Mouse (Mus musculus) C2C12 (cell line): Measurements from ENCODE around the gene Mrm3. TPM values are rescaled to one million over a fixed set of nuclear protein-coding genes. Genes with fewer than 3 reads are reported as not detected.

Experiments
- H3K27me3 ChIP-seq: one replicate; pipeline ENCODE4 v1.6.1; 2011; ENCODE audit not compliant: control insufficient read depth, insufficient read depth, insufficient read length
- H3K36me3 ChIP-seq: one replicate; pipeline ENCODE4 v1.6.1; 2011; ENCODE audit not compliant: control insufficient read depth, insufficient read depth
- H3K4me3 ChIP-seq: one replicate; pipeline ENCODE4 v1.5.1; 2011; ENCODE audit warnings: mild to moderate bottlenecking, control low read depth; ENCODE audit not compliant: poor library complexity, insufficient read depth, severe bottlenecking
- H3K79me2 ChIP-seq: one replicate; pipeline ENCODE4 v1.6.1; 2011; ENCODE audit not compliant: control insufficient read depth, insufficient read depth
- H3K79me3 ChIP-seq: one replicate; pipeline ENCODE4 v1.6.1; 2011; ENCODE audit warnings: low read depth, control low read depth
- H3ac ChIP-seq: one replicate; pipeline ENCODE3; 2011; ENCODE audit warnings: low read depth; ENCODE audit not compliant: control insufficient read depth, insufficient read length
- CEBPB ChIP-seq: IDR thresholded peaks from one replicate; pipeline ENCODE4 v1.6.1; 2011; ENCODE audit warnings: low read depth, mild to moderate bottlenecking, control low read depth, moderate library complexity
- CTCF ChIP-seq: IDR thresholded peaks from one replicate; pipeline ENCODE4 v1.5.1; 2011; ENCODE audit not compliant: control insufficient read depth, insufficient read depth, insufficient read length
- FOSL1 ChIP-seq: IDR thresholded peaks from one replicate; pipeline ENCODE4 v1.8.0; 2011; ENCODE audit warnings: mild to moderate bottlenecking, low read length; ENCODE audit not compliant: poor library complexity, insufficient read depth, severe bottlenecking
- MAX ChIP-seq: IDR thresholded peaks from one replicate; pipeline ENCODE4 v1.6.1; 2011; ENCODE audit warnings: mild to moderate bottlenecking, control low read depth
- MYOD1 ChIP-seq: IDR thresholded peaks from one replicate; pipeline ENCODE4 v1.6.1; 2011; ENCODE audit warnings: low read depth; ENCODE audit not compliant: control insufficient read depth, insufficient read length
- MYOG ChIP-seq: IDR thresholded peaks from one replicate; pipeline ENCODE4 v1.6.1; 2011; ENCODE audit not compliant: control insufficient read depth, insufficient read length; ENCODE audit errors: extremely low read depth
- USF1 ChIP-seq: IDR thresholded peaks from one replicate; pipeline ENCODE4 v1.6.1; 2011; ENCODE audit warnings: low read depth, mild to moderate bottlenecking, control low read depth, moderate library complexity
- long read RNA-seq, 2 experiments: library from polyadenylated mRNA; unstranded; transcript quantifications; one replicate each; pipeline ENCODE4 v2.0.0; 2019 to 2020
- polyA plus RNA-seq: library from polyadenylated mRNA; unstranded; fragments of >200 nt; fragmentation: generic; extraction: Trizol; gene quantifications from one replicate; pipeline ENCODE4 v1.2.1, GENCODE M21; 2012; ENCODE audit warnings: missing spikeins

Gene Mrm3
- 20.9 TPM for polyA plus RNA-seq
- long read RNA-seq, experiment 1, transcript Mrm3-201 (4 exons, 1,510 nt): major isoform, 21 of 26 reads
- long read RNA-seq, experiment 1, partial matches to known transcripts: 3 of 26 reads
- long read RNA-seq, experiment 1, other reads (novel, unspliced or antisense): 2 of 26 reads
- long read RNA-seq, experiment 2, transcript Mrm3-201 (4 exons, 1,510 nt): major isoform, 55 of 59 reads
- long read RNA-seq, experiment 2, partial matches to known transcripts: 0 of 59 reads
- long read RNA-seq, experiment 2, other reads (novel, unspliced or antisense): 4 of 59 reads

DNA sequence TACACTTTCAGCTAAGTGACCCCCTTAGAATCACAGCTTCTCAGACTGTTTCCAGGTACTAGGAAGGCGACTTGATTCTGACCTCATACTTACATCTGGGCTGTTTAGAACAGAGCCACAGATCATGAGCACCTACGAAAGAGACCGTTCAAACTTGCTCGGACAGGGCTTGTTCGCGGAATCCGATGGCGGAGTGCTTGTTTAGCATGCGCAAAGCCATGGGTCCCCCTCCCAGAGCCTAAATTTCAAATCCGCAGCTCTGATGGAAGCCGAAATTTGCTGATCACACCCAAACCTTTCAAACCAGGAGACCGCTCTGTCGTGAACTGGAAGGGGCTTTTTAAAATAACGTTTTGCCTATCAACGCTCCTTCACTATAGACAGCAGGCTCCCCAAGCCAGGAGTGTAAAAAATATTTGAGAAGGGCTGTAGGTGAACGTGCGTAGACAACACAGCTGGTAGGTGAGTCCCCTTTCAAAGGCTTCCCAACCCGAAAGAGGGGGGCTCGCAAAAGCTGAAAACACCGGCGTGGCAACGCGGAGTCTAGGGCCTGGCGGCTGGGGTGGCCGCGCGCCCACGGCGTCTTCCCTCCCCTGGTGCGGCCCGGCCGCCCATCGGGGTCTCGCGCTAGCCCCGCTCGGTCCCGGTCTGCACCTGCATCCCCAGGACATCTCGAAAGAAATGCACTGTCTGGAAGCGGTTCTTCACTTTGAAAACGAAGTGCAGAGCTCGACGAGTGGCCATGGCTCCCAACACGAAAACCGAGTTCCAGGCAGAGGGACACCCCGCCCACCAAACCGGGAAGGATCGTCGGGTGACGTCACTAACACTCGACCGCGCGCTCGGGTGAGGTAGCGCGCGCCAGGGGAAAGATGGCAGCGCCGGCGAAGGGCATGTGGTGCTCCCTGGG is at the start of gene Mrm3, which contains the start of gene Glod4:
Gene Mrm3, plus strand, starts transcription at position 815 of the 910 bp plus-strand sequence.
Gene Glod4, minus strand, starts transcription at position 825 of the 910 bp plus-strand sequence.
- H3K4me3 ChIP-seq: peak within 1 kb of the TSS; percentile 97
- H3K27me3 ChIP-seq: no peaks in the 10 kb centered on the region
- TF ChIP-seq CTCF: no peak
- TF ChIP-seq FOSL1: no peak
- no peak for TF ChIP-seq CEBPB
- peak; percentile 89 for TF ChIP-seq MAX
- TF ChIP-seq USF1: no peak
- peaks cover 22% of the 10 kb centered on the region for H3K36me3 ChIP-seq
- peaks cover 35% of the 10 kb centered on the region for H3K79me2 ChIP-seq
- H3K79me3 ChIP-seq: peaks cover 21% of the 10 kb centered on the region
- H3ac ChIP-seq: peak within 1 kb of the TSS; percentile 97

GRCm38 (mm10) chr11:76196275-76196976 is 47.1 kb upstream of the Mrm3 start:
- H3ac ChIP-seq: no peak overlapping the region
- H3K79me2 ChIP-seq: no peaks in the 10 kb centered on the region
- H3K36me3 ChIP-seq: no peaks in the 10 kb centered on the region
- no peak for TF ChIP-seq MYOG
- TF ChIP-seq FOSL1: no peak
- TF ChIP-seq CTCF: no peak
- TF ChIP-seq USF1: no peak
- no peak for TF ChIP-seq CEBPB
- no peak for TF ChIP-seq MAX
- no peak for TF ChIP-seq MYOD1
- no peaks in the 10 kb centered on the region for H3K79me3 ChIP-seq
- H3K4me3 ChIP-seq: no peak overlapping the region
- H3K27me3 ChIP-seq: no peaks in the 10 kb centered on the region

GRCm38 (mm10) chr11:76196977-76197469 is 46.5 kb upstream of the Mrm3 start:
- Histone ChIP-seq H3K36me3 (no peaks in the 10 kb centered on the region), H3K4me3 (no peak overlapping the region), H3K79me2 (no peaks in the 10 kb centered on the region), H3ac (peak overlapping the region; percentile 18), H3K79me3 (no peaks in the 10 kb centered on the region), H3K27me3 (no peaks in the 10 kb centered on the region)
- TF ChIP-seq MYOD1: no peak

DNA sequence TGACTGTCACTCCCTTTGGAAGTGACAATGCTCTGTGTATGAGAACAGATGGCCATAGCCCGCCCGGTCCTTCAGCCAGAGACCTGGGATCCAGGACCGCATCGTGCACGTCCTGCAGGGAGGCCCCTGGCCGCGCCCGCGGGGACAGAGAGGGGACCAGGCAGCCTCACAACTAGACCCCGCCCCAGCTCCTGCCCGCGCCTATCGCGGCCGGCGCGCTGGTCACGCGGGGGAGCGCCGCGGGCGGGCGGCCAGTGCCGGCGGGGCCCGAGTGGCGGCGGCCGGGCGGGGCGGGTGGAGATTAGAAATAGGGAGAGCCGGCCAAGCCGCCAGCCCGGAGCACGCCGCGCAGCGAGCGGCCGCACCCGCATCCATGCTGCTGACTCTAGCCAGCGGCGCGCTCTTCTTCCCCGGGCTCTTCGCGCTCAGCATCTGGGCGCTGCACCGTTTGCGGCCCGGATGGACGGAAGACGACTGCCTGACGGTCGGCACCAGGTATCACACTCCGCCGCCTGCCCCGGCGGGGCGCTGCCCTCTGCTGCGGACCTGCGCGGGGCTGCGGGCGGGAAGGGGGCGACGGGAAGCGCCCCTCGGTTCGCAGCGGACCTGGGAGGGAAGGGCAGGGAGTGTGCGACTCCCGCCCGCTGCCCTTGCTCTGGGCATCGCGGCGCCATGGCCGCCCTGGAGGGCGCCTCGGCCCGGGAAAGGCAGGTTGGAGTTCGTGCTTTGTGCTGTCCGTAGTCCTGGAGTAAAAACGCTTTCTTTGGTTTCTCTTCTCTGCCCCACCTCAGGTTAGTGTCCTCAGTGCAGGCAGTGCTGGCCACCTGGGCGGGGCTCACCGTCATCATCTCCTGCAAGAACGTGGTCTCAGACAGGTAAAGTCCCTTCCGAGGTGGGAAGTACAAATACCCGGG is 41.5 kb upstream of the Mrm3 start:
- peak overlapping the region; percentile 81 for H3K4me3 ChIP-seq
- TF ChIP-seq USF1 (peak; percentile 49), CEBPB (no peak), FOSL1 (no peak)
- peaks cover 27% of the 10 kb centered on the region for H3K36me3 ChIP-seq
- H3ac ChIP-seq: peak overlapping the region; percentile 97
- H3K79me3 ChIP-seq: no peaks in the 10 kb centered on the region
- no peaks in the 10 kb centered on the region for H3K27me3 ChIP-seq
- H3K79me2 ChIP-seq: peaks cover 10% of the 10 kb centered on the region

DNA sequence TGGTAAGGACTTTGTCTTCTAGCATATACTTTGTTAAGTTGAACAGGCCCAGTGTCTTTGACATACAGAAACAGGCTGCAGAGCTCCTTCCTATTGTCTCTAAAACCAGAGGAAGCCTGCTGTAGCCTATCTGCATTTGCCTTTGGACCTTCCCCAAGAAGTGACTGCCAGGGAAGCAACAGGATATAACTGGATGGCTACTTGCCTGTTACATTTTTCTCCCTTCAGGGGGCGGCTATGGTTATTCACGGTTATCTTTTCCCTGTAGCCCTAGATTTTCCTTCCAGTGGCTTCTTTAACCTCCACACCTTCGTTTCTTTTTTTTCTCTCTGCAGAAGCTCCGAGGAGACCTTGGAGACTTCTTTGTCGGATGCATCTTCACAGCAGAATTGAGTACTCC is 36.7 kb upstream of the Mrm3 start:
- H3K4me3 ChIP-seq: no peak overlapping the region
- peaks cover 72% of the 10 kb centered on the region for H3K36me3 ChIP-seq
- no peaks in the 10 kb centered on the region for H3K27me3 ChIP-seq
- no peak overlapping the region for H3ac ChIP-seq
- no peak for TF ChIP-seq CEBPB
- no peak for TF ChIP-seq MYOG
- no peak for TF ChIP-seq MAX
- no peak for TF ChIP-seq MYOD1
- no peak for TF ChIP-seq FOSL1
- no peak for TF ChIP-seq CTCF
- no peak for TF ChIP-seq USF1
- H3K79me3 ChIP-seq: no peaks in the 10 kb centered on the region
- peaks cover 12% of the 10 kb centered on the region for H3K79me2 ChIP-seq
